Mouse (Mus musculus): ENCODE results near the gene 9130409I23Rik. TPM values are rescaled to one million over a fixed set of nuclear protein-coding genes. Genes with fewer than 3 reads are reported as not detected.
A peak's percentile ranks its signal among the peaks of the same experiment; 100 is the strongest.
"Not testable (repeated sequence)": the region's sequence is repeated elsewhere in the genome, so short reads cannot be mapped to it uniquely, and the experiment has no call there.

9130409I23Rik gene
- total and polyA plus RNA-seq, 3 experiments, result not detected

GRCm38 (mm10) chr1:181017890-181018420 lies 33.1 kb upstream of the 9130409I23Rik start:
- no peak for TF ChIP-seq POLR2A (IDR thresholded peaks at IDR 0.05; ENCODE audit: insufficient read depth, low read depth, low read length)
- TF ChIP-seq CTCF (IDR thresholded peaks at IDR 0.05), result no peak
- no peak for TF ChIP-seq EP300 (IDR thresholded peaks at IDR 0.05; ENCODE audit: insufficient read depth, low read depth, low read length)
- 76% methylated on average over 13 of the region's 13 CpGs for WGBS
- Histone ChIP-seq H3K36me3 (ENCODE audit: control insufficient read depth, insufficient read depth, low read length) (peaks cover 3% of the 10 kb centered on the region), H3K4me1 (ENCODE audit: control insufficient read depth, insufficient read depth, low read length) (peaks cover 16% of the 10 kb centered on the region), H3K27me3 (ENCODE audit: control insufficient read depth, insufficient read depth, low read length) (no peaks in the 10 kb centered on the region), H3K9ac (ENCODE audit: low read depth, low read length) (no peak overlapping the region), H3K79me2 (replicated peaks; ENCODE audit: control insufficient read depth, insufficient read depth, low read length) (no peaks in the 10 kb centered on the region), H3K4me3 (no peak overlapping the region), H3K27ac (no peak overlapping the region)
- intact Hi-C loops (cut with DNase I), result loop anchor here (5.0 kb wide), 1 partner anchor 1216 kb away; the partner anchor contains the start of genes Ahctf1 and Gm10518
- no peak for DNase-seq

GRCm38 (mm10) chr1:181020756-181021487 lies 30.1 kb upstream of the 9130409I23Rik start, which contains the start of gene Ephx1:
Ephx1 (minus strand) TSS chr1:181020904.
- TF ChIP-seq EP300 (IDR thresholded peaks at IDR 0.05; ENCODE audit: insufficient read depth, low read depth, low read length), result no peak
- no peak for TF ChIP-seq POLR2A (IDR thresholded peaks at IDR 0.05; ENCODE audit: insufficient read depth, low read depth, low read length)
- TF ChIP-seq CTCF (IDR thresholded peaks at IDR 0.05), result no peak
- intact Hi-C loops (cut with DNase I), result loop anchor here (2.0 kb wide), 2 partner anchors 14 to 18 kb away; no protein-coding TSS in a partner anchor
- Histone ChIP-seq H3K36me3 (ENCODE audit: control insufficient read depth, insufficient read depth, low read length) (no peaks in the 10 kb centered on the region), H3K27ac (no peak within 1 kb of the TSS), H3K27me3 (ENCODE audit: control insufficient read depth, insufficient read depth, low read length) (0 out of 2 replicates have a peak, but pooled peaks cover under 1% of the 10 kb centered on the region), H3K79me2 (replicated peaks; ENCODE audit: control insufficient read depth, insufficient read depth, low read length) (no peaks in the 10 kb centered on the region), H3K9ac (ENCODE audit: low read depth, low read length) (no peak within 1 kb of the TSS), H3K4me1 (ENCODE audit: control insufficient read depth, insufficient read depth, low read length) (peaks cover 2% of the 10 kb centered on the region), H3K4me3 (no peak within 1 kb of the TSS)
- 56% methylated on average over 5 of the region's 5 CpGs for WGBS
- DNase-seq, result no peak

DNA sequence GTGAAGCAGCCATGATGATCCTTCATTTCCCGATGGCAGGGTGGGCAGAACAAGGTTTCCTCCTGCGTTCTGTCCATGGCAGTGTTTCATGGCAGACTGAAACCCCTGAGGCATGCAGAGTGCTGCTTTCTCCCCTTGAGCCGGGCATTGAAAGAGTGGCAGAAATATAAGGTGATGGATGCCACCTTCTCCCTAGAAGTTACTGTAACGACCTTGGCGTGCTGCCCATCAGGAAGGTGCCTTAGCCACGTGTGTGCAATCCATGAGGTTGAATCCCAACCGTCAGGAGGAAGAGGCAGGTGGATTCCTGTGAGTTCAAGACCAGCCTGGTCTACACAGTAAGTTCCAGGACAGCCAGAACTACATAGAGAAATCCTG lies 29.6 kb upstream of the 9130409I23Rik start:
- H3K79me2 ChIP-seq (replicated peaks; ENCODE audit: control insufficient read depth, insufficient read depth, low read length), result no peaks in the 10 kb centered on the region
- TF ChIP-seq CTCF (IDR thresholded peaks at IDR 0.05), result no peak
- TF ChIP-seq POLR2A (IDR thresholded peaks at IDR 0.05; ENCODE audit: insufficient read depth, low read depth, low read length), result no peak
- TF ChIP-seq EP300 (IDR thresholded peaks at IDR 0.05; ENCODE audit: insufficient read depth, low read depth, low read length), result no peak
- H3K4me1 ChIP-seq (ENCODE audit: control insufficient read depth, insufficient read depth, low read length), result no peaks in the 10 kb centered on the region
- WGBS, result 64% methylated on average over 7 of the region's 7 CpGs
- no peak overlapping the region for H3K9ac ChIP-seq (ENCODE audit: low read depth, low read length)
- intact Hi-C loops (cut with DNase I), result loop anchor here (2.0 kb wide), 2 partner anchors 15 to 17 kb away; no protein-coding TSS in a partner anchor
- DNase-seq, result no peak
- H3K27ac ChIP-seq, result no peak overlapping the region
- H3K4me3 ChIP-seq, result no peak overlapping the region
- 0 out of 2 replicates have a peak, but pooled peaks cover 1% of the 10 kb centered on the region for H3K27me3 ChIP-seq (ENCODE audit: control insufficient read depth, insufficient read depth, low read length)
- no peaks in the 10 kb centered on the region for H3K36me3 ChIP-seq (ENCODE audit: control insufficient read depth, insufficient read depth, low read length)

DNA sequence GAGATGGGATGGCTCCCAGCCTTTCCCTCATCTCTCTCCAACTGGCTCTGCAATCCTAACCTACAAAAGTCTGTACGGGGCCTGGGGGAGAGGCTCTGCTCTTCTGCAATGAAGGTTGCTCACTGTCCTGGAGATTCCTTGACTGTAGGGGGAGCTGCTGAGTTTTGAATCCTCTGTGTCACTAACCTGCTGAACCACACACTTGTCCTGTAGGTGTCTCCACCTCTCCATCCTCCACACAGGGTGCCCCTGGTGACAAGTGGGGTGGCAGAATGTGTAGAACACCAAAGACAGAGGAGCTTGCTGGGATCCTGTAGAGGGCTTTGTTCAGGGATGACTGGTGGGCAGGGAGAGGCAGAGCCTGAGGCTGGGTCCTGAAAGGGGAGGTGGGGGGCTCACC lies 28.8 kb upstream of the 9130409I23Rik start:
- Histone ChIP-seq H3K27me3 (ENCODE audit: control insufficient read depth, insufficient read depth, low read length) (0 out of 2 replicates have a peak, but pooled peaks cover 1% of the 10 kb centered on the region), H3K79me2 (replicated peaks; ENCODE audit: control insufficient read depth, insufficient read depth, low read length) (no peaks in the 10 kb centered on the region), H3K27ac (no peak overlapping the region), H3K4me1 (ENCODE audit: control insufficient read depth, insufficient read depth, low read length) (no peaks in the 10 kb centered on the region), H3K9ac (ENCODE audit: low read depth, low read length) (no peak overlapping the region), H3K36me3 (ENCODE audit: control insufficient read depth, insufficient read depth, low read length) (no peaks in the 10 kb centered on the region), H3K4me3 (no peak overlapping the region)
- 5% methylated on average over 1 of the region's 1 CpGs for WGBS
- TF ChIP-seq POLR2A (IDR thresholded peaks at IDR 0.05; ENCODE audit: insufficient read depth, low read depth, low read length) (no peak), CTCF (IDR thresholded peaks at IDR 0.05) (peak; percentile 84)
- DNase-seq, result peak; percentile 40 to 55
- intact Hi-C loops (cut with DNase I), result no loop called here

DNA sequence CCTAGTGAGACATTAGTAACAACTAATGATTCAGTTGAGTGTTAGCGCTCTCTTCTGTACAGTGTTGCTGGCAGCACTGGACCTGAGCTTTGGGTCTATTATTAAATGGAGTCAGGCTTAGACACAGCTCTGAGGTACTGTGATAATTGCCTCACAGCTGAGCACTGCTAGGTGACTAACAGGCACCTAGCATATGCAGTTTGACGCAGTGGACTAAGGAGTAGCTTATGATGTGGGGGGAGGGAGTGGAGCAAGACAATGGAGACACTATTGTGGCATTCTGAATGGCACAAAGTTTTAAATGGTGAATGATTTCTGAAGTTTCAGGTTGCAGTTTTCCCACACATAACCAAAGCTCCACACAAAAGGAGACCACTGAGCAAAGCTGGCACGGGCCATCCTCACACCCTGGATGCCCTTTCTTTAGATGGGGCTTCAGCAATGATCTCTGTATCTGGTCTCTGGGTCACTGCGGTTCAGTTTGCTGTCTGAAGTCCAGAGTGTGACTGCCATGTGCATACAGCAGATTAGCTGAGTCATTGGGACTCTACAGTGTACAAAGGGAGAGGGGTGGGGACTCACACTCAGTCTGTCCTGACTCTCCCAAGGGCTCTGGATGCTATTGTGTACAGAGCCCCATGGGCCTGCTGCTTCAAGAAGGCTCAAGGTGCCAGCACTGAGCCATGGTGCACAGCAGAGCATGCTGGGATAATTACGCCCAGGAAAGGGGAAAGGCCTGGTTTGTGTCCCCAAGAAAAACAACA lies 15.8 kb upstream of the 9130409I23Rik start:
- 84% methylated on average over 5 of the region's 5 CpGs for WGBS
- H3K36me3 ChIP-seq (ENCODE audit: control insufficient read depth, insufficient read depth, low read length); H3K79me2 ChIP-seq (replicated peaks; ENCODE audit: control insufficient read depth, insufficient read depth, low read length); H3K4me1 ChIP-seq (ENCODE audit: control insufficient read depth, insufficient read depth, low read length); H3K9ac ChIP-seq (ENCODE audit: low read depth, low read length); H3K27me3 ChIP-seq (ENCODE audit: control insufficient read depth, insufficient read depth, low read length); H3K27ac ChIP-seq; H3K4me3 ChIP-seq; DNase-seq; intact Hi-C loops (cut with DNase I): not testable (repeated sequence)
